In genomic region chr10:42502349-42503111, GRCm38 (mm10) we compare ENCODE assay signal across 7 mouse cellular contexts. TPM values are rescaled to one million over a fixed set of nuclear protein-coding genes. Genes with fewer than 3 reads are reported as not detected.
DNase-seq lines count a peak whose midpoint lies in the region; ATAC-seq and TF ChIP-seq lines count a peak whose summit lies in the region.

No protein-coding gene starts in this region.

- no peak for TF ChIP-seq CTCF in G1E (IDR thresholded peaks at IDR 0.05; ENCODE audit: low read depth, low read length)

- H3K27ac ChIP-seq in forebrain, embryonic 12.5 days, result peak overlapping the region; percentile 93
- H3K27ac ChIP-seq in hindbrain, embryonic 11.5 days (ENCODE audit: low read depth, low read length), result peak overlapping the region; percentile 90

- under 1% methylated on average over 54 of the region's 55 CpGs for WGBS in forebrain, embryonic 12.5 days
- under 1% methylated on average over 54 of the region's 55 CpGs for WGBS in hindbrain, embryonic 11.5 days

- H3K27me3 ChIP-seq in G1E (ENCODE audit: insufficient read depth, low read length), result no peaks in the 10 kb centered on the region
- H3K27me3 ChIP-seq in forebrain, embryonic 12.5 days, result no peaks in the 10 kb centered on the region
- no peaks in the 10 kb centered on the region for H3K27me3 ChIP-seq in hindbrain, embryonic 11.5 days (ENCODE audit: control insufficient read depth, insufficient read depth, low read length)

- ATAC-seq in G1E (ENCODE audit: extremely low read depth, insufficient number of reproducible peaks, low FRiP score, poor library complexity, severe bottlenecking), result no peak
- ATAC-seq in forebrain, embryonic 12.5 days (ENCODE audit: low FRiP score), result peak; percentile 64
- peak; percentile 64 for ATAC-seq in hindbrain, embryonic 11.5 days (ENCODE audit: low FRiP score)

- H3K4me1 ChIP-seq in G1E (ENCODE audit: insufficient read depth, low read depth, low read length), result peaks cover 54% of the 10 kb centered on the region
- peaks cover 9% of the 10 kb centered on the region for H3K4me1 ChIP-seq in forebrain, embryonic 12.5 days
- no peaks in the 10 kb centered on the region for H3K4me1 ChIP-seq in hindbrain, embryonic 11.5 days (replicated peaks; ENCODE audit: control insufficient read depth, insufficient read depth, low read length)

- peak overlapping the region; percentile 65 for H3K4me2 ChIP-seq in forebrain, embryonic 12.5 days
- peak overlapping the region; percentile 70 for H3K4me2 ChIP-seq in hindbrain, embryonic 11.5 days (replicated peaks; ENCODE audit: low read depth, low read length)

- peak overlapping the region; percentile 92 for H3K4me3 ChIP-seq in G1E (ENCODE audit: low read depth, low read length)
- H3K4me3 ChIP-seq in forebrain, embryonic 12.5 days (replicated peaks), result peak overlapping the region; percentile 84
- H3K4me3 ChIP-seq in hindbrain, embryonic 11.5 days (ENCODE audit: low read depth, low read length), result peak overlapping the region; percentile 73

- no peaks in the 10 kb centered on the region for H3K9me3 ChIP-seq in G1E (replicated peaks)
- H3K9me3 ChIP-seq in forebrain, embryonic 12.5 days, result no peaks in the 10 kb centered on the region
- H3K9me3 ChIP-seq in hindbrain, embryonic 11.5 days (ENCODE audit: control insufficient read depth, low read length), result no peaks in the 10 kb centered on the region

- no peak for DNase-seq in G1E (ENCODE audit: low spot score)
- peak; percentile 71 to 72 for DNase-seq in adrenal gland, postnatal 36 days
- peak; percentile 75 for DNase-seq in hindbrain, embryonic 11.5 days (ENCODE audit: low spot score)
- peak; percentile 62 to 80 for DNase-seq in left cerebral cortex, adult 18-20 months (ENCODE audit: low spot score in 2 of 2)
- DNase-seq in lung, postnatal 36 days, result peak; percentile 53
- peak; percentile 71 for DNase-seq in right cerebral cortex, postnatal 25 days

- peaks cover 23% of the 10 kb centered on the region for H3K36me3 ChIP-seq in G1E (replicated peaks)
- H3K36me3 ChIP-seq in forebrain, embryonic 12.5 days (replicated peaks), result 0 out of 2 replicates have a peak, but pooled peaks cover 7% of the 10 kb centered on the region
- H3K36me3 ChIP-seq in hindbrain, embryonic 11.5 days (ENCODE audit: control insufficient read depth, insufficient read depth, low read length), result no peaks in the 10 kb centered on the region

- peak overlapping the region; percentile 89 for H3K9ac ChIP-seq in forebrain, embryonic 12.5 days
- H3K9ac ChIP-seq in hindbrain, embryonic 11.5 days (ENCODE audit: low read depth, low read length), result peak overlapping the region; percentile 81

RNA-seq across cellular contexts. Expression of gene Snx3, which starts 0.7 kb away (rescaled TPM):
- total RNA-seq in G1E (2014; fragmentation: Nextera tagmentation) (577 and 618 TPM in 2 replicates), G1E (2017) (250 and 278 TPM in 2 replicates)
- 272 and 292 TPM in 2 replicates for polyA plus RNA-seq in G1E (2012)
- 100 to 1,000 TPM; 213 to 260 TPM for total RNA-seq in adrenal gland, postnatal 36 days (2021)
- polyA plus RNA-seq in forebrain, embryonic 12.5 days (2016; fragmentation: Nextera tagmentation; extraction: Ambion mirVana), result 250 and 254 TPM in 2 replicates
- 227 and 238 TPM in 2 replicates for polyA plus RNA-seq in hindbrain, embryonic 11.5 days (2014; fragmentation: Nextera tagmentation; extraction: Ambion mirVana)
- total RNA-seq in left cerebral cortex, adult 18-20 months (2021), result 100 to 1,000 TPM; 197 to 203 TPM

RNA-seq across cellular contexts. Expression of gene Afg1l, which starts 24.2 kb away (rescaled TPM):
- 8.8 and 9.2 TPM in 2 replicates for total RNA-seq in G1E (2014; fragmentation: Nextera tagmentation)
- total RNA-seq in G1E (2017), result 7.6 and 8.4 TPM in 2 replicates
- polyA plus RNA-seq in G1E (2012), result 3.7 and 4.6 TPM in 2 replicates
- 10 to 100 TPM; 21.1 to 21.6 TPM for total RNA-seq in adrenal gland, postnatal 36 days (2021)
- polyA plus RNA-seq in forebrain, embryonic 12.5 days (2016; fragmentation: Nextera tagmentation; extraction: Ambion mirVana), result 4.1 and 4.3 TPM in 2 replicates
- polyA plus RNA-seq in hindbrain, embryonic 11.5 days (2014; fragmentation: Nextera tagmentation; extraction: Ambion mirVana), result 5.1 and 6.2 TPM in 2 replicates
- 10 to 100 TPM; 11.9 to 12.0 TPM for total RNA-seq in left cerebral cortex, adult 18-20 months (2021)
